Mouse (Mus musculus) midbrain, embryonic 10.5 days (tissue): ENCODE data around the gene Mrps6. TPM values are rescaled to one million over a fixed set of nuclear protein-coding genes. Genes with fewer than 3 reads are reported as not detected.
A peak's percentile ranks its signal among the peaks of the same experiment; 100 is the strongest.

Experiments
- DNase-seq: peaks from one replicate; pipeline ENCODE4 v3.0.0-alpha.2; 2017; ENCODE audit warnings: low spot score
- H3K27ac ChIP-seq: fragments of 300-500 bp; sonication (generic); replicated peaks from 2 replicates; pipeline ENCODE4 v1.5.1; 2016; ENCODE audit warnings: mild to moderate bottlenecking
- H3K27me3 ChIP-seq: fragments of 300-500 bp; sonication (generic); 2 replicates; pipeline ENCODE4 v1.6.1; 2016; ENCODE audit warnings: low read depth, mild to moderate bottlenecking; ENCODE audit not compliant: poor library complexity, severe bottlenecking
- H3K36me3 ChIP-seq: fragments of 300-500 bp; sonication (generic); 2 replicates; pipeline ENCODE4 v1.6.1; 2016; ENCODE audit warnings: mild to moderate bottlenecking, moderate library complexity
- H3K4me1 ChIP-seq: fragments of 300-500 bp; sonication (generic); 2 replicates; pipeline ENCODE4 v1.6.1; 2016
- H3K4me3 ChIP-seq: fragments of 300-500 bp; sonication (generic); 2 replicates; pipeline ENCODE4 v1.5.1; 2016; ENCODE audit warnings: mild to moderate bottlenecking, moderate library complexity
- H3K9me3 ChIP-seq: fragments of 300-500 bp; sonication (generic); replicated peaks from 2 replicates; pipeline ENCODE4 v1.6.1; 2016; ENCODE audit warnings: mild to moderate bottlenecking
- WGBS: fragments of 180-500 bp; shearing (Covaris S2); methylation state at CpG from one replicate; pipeline ENCODE4 v1.1.7; 2016; 5-methylcytosine and 5-hydroxymethylcytosine counted together
- polyA plus RNA-seq: library from polyadenylated mRNA; unstranded; fragments of >200 nt; fragmentation: Nextera tagmentation; extraction: Ambion mirVana; gene quantifications from 2 replicates; pipeline ENCODE4 v1.2.1, GENCODE M21; 2016

Gene Mrps6
- polyA plus RNA-seq, 1 experiment from 2014 or later: 133 TPM

DNA sequence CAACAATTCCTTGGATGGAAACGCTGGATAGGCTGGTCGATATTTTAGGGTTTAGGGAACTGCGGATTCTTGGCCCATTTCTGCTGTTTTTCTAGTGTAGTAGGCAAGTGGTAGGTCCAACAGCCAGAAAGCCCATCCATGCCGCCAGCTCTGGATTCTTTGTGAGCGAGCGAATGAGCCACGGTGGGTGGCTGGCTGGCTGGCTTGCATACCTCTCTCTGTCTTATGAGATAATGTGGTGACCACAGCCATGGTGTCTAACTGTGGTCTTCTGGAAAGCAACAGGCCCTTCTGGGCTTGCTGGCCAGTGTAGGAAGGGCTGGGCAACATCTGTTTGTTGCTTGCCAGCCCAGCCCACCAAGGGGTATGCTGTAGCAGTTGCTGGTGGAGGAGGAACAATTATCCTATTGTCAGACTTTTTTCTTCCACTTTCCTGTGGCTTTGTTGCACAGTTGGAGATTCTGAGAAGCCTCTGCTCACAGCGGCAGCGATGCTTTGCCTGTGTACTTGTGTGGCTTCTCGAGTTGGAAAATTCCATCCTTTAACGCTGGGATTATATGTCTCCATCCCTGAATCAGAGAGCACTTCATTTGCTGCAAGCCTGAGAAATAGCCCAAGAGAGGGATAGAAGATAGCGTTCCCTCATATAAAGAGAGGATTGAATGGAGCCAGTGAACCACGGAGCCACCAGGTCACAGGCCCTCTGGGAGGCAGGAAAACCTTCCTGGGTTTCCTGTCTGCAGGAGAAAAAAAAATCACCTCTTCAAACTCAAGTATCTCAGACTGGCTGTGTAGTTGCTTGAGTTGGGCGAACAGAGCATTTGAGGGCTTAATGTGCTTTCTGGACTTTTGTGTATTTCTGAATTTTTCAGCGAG, 81.6 kb downstream of the Mrps6 start:
- peak overlapping the region; percentile 81 for H3K27ac ChIP-seq
- H3K9me3 ChIP-seq: no peaks in the 10 kb centered on the region; the same call in 1 of the 2 replicates
- whole genome bisulfite sequencing: 32% methylated on average over 15 of the region's 15 CpGs
- DNase-seq: peak; percentile 43
- H3K4me3 ChIP-seq: 0 out of 2 replicates have a peak overlapping the region, but pooled peaks have one; percentile 9
- H3K4me1 ChIP-seq: peaks cover 38% of the 10 kb centered on the region
- no peaks in the 10 kb centered on the region; the same call in 1 of the 2 replicates for H3K27me3 ChIP-seq
- H3K36me3 ChIP-seq: no peaks in the 10 kb centered on the region

DNA sequence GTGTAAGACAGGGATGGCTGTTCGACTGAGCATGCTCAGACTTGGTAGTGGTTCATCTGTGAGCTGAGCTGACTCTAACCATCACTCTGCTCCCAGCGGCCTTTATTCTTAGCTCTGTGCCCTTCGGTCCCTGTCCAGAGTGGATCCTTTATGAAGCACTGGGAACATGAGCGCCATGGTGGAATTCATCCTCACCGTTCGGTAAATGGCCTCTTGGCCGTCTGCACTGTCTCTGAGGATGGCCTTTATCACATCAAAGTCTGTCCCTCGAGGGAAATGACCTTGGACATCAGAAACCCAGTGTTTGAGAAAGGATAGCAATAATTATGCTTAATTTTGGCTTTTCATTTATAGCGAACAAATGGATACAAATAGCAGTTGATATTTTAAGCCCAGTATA, 82.3 kb downstream of the Mrps6 start:
- no peaks in the 10 kb centered on the region for H3K36me3 ChIP-seq
- H3K27ac ChIP-seq: peak overlapping the region; percentile 81
- no peak for DNase-seq

DNA sequence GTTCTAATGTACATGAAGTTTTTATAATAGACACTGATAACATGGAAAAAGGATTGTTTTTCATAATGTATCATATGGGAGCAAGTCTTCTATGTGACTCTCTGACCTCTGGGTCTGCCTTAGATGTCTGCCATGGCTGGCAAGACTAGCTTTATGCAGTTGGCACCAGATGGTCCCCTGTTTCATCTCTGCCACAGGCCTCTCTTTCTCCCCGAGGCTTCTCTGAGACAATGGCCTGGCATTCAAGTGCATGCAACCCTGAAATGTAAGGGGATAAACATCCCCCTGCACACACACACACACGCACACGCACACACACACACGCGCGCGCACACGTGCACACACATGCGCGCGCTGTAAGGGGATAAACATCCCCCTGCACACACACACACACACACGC, 83.0 kb downstream of the Mrps6 start:
- DNase-seq: no peak
- WGBS: 91% methylated on average over 12 of the region's 12 CpGs

More for the DNA sequence above, 82.3 kb downstream of the Mrps6 start:
- Histone ChIP-seq H3K4me1 (peaks cover 38% of the 10 kb centered on the region), H3K27me3 (no peaks in the 10 kb centered on the region; the same call in 1 of the 2 replicates), H3K4me3 (no peak overlapping the region), H3K9me3 (no peaks in the 10 kb centered on the region; the same call in 1 of the 2 replicates)
- 66% methylated on average over 9 of the region's 9 CpGs for WGBS

DNA sequence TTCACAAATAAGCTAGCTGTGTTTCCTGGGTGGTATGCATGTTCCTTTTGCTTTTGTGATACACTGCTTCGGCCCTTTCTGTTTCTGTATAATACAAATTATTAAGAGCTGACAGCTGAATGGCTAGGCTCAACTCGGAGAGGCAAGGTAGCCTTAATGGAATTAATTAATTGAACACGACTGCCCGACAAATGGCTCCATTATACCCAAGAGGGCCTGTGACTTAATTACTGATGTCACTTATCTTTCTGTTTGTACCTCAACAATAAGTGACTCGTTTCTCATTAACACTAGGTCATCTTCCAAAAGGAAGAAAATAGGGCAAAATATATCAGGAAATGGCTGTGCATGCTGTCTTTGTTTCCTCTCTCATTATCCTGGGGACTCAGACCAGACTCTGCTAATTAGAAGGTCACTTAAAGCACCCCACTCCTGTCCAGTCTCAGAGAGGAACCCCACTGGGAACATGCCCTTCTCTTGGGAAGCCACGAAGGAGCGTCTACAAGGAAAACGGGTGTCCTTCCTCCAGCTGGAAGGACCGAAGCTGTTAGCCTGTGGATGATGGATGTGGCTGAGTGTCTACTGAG, 84.4 kb downstream of the Mrps6 start:
- H3K4me1 ChIP-seq: peaks cover 38% of the 10 kb centered on the region
- no peaks in the 10 kb centered on the region for H3K9me3 ChIP-seq
- no peaks in the 10 kb centered on the region; the same call in 1 of the 2 replicates for H3K27me3 ChIP-seq
- H3K4me3 ChIP-seq: no peak overlapping the region
- no peaks in the 10 kb centered on the region for H3K36me3 ChIP-seq
- 74% methylated on average over 9 of the region's 9 CpGs for WGBS
- H3K27ac ChIP-seq: no peak overlapping the region
- DNase-seq: no peak

More for the DNA sequence above, 83.0 kb downstream of the Mrps6 start:
- Histone ChIP-seq H3K27me3 (no peaks in the 10 kb centered on the region; the same call in 1 of the 2 replicates), H3K36me3 (no peaks in the 10 kb centered on the region), H3K27ac (peak overlapping the region; percentile 10; the same call in 1 of the 2 replicates), H3K9me3 (no peaks in the 10 kb centered on the region; the same call in 1 of the 2 replicates), H3K4me3 (no peak overlapping the region), H3K4me1 (peaks cover 38% of the 10 kb centered on the region)

DNA sequence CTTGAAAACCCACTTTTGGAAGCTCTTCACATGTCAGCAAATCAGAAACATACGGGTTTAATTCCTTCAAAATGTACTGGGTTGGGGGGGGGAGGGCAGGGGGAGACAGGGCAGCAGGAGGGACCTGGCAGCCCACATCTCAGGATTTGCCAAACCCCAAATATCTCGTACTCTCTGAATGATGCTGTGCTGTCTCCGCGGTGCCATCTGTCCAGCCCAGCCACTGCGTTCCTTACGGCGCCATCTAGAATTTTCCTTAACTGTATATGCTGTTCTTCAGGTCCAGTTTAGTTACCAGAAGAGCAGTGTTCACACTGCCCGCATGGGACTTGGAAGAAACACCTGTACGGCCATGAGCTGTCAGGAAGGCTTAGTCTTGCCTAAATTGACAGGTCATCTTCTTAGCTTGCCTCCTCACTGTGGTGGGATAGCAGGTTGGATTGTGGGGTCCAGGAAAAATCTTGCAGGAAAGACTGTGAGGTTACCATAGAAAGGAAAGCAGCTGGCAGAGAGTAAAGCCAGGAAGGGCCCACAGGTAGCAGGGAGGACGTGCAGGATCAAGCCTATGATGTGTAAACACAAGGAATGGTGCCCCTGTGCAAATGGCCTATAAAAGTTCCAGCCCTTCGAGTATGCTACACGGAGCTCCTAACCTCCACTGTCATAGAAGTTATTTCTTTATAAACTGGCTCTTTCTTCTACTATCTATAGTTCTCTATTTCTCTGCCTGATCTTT, 89.7 kb downstream of the Mrps6 start:
- no peak for DNase-seq
- Histone ChIP-seq H3K27ac (no peak overlapping the region), H3K4me1 (peaks cover 19% of the 10 kb centered on the region), H3K27me3 (no peaks in the 10 kb centered on the region), H3K36me3 (no peaks in the 10 kb centered on the region), H3K9me3 (no peaks in the 10 kb centered on the region), H3K4me3 (no peak overlapping the region)
- 89% methylated on average over 12 of the region's 12 CpGs for WGBS

DNA sequence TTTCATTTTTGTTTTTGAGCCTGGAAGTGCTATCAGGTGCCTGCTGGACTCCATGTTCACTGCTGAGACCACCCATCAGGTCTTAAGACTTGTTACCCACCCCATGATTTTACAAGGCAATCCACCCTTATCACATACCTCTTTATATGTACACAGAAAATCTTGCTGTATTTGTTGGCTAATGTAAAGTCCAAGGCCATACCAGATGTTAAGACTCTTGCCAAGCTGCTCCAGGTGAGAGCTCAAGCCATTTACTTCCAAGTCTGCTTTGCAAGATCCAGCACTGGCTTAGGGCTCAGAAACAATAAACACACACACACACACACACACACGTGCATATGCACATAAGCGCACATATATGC, 90.3 kb downstream of the Mrps6 start:
- WGBS: 95% methylated on average over 2 of the region's 2 CpGs
- no peaks in the 10 kb centered on the region for H3K36me3 ChIP-seq

DNA sequence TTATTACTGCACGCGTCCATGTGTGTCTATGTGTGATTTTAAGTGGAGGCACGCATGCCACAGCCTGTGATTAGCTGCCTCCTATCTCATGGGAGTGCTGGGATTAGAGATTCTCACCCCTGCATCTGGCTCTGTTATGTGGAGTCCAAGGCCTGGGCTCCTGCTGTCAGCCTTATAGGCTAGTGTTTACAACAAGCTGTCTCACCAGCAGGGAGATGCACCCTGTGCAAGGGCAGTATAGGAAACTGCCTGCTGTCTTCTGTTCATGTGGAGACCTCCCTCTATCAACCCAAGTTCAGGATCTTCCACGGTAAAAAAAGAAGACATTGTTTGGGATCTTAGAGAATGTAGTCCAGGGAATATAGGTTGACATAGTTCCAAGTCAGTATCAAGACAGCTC, 92.9 kb downstream of the Mrps6 start:
- Histone ChIP-seq H3K4me1 (peaks cover 25% of the 10 kb centered on the region), H3K27ac (no peak overlapping the region), H3K4me3 (no peak overlapping the region), H3K27me3 (peaks cover 5% of the 10 kb centered on the region), H3K36me3 (no peaks in the 10 kb centered on the region), H3K9me3 (no peaks in the 10 kb centered on the region)
- no peak for DNase-seq
- 74% methylated on average over 4 of the region's 4 CpGs for WGBS

More for the DNA sequence above, 90.3 kb downstream of the Mrps6 start:
- no peak overlapping the region for H3K4me3 ChIP-seq
- H3K27ac ChIP-seq: no peak overlapping the region
- H3K4me1 ChIP-seq: peaks cover 20% of the 10 kb centered on the region
- H3K27me3 ChIP-seq: no peaks in the 10 kb centered on the region
- H3K9me3 ChIP-seq: no peaks in the 10 kb centered on the region
- no peak for DNase-seq

DNA sequence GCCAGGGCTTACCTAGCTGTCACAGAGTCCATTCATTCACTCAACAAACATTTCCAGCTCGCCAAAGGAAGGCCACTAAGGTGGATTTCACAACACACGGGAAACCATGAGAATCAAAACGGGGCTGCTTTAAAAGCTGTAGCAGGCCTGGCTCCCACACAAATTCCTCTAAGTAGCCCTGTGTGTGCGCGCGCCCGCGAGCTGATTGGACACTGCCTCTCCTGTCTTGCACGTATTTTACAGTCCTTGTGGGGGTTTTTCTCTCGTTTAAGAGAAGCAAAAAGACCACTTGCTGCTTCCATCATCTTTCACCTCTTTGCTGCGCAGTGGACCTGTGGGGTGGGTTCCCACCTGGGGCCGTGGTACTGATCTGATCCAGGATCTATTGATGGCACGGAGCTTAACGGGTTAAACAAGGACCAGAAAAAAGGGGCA, 100.0 kb downstream of the Mrps6 start:
- Histone ChIP-seq H3K27me3 (peaks cover 20% of the 10 kb centered on the region), H3K4me3 (peak overlapping the region; percentile 65), H3K4me1 (peaks cover 59% of the 10 kb centered on the region), H3K27ac (peak overlapping the region; percentile 87), H3K36me3 (no peaks in the 10 kb centered on the region), H3K9me3 (no peaks in the 10 kb centered on the region)
- DNase-seq: no peak
- 3% methylated on average over 14 of the region's 14 CpGs for WGBS

DNA sequence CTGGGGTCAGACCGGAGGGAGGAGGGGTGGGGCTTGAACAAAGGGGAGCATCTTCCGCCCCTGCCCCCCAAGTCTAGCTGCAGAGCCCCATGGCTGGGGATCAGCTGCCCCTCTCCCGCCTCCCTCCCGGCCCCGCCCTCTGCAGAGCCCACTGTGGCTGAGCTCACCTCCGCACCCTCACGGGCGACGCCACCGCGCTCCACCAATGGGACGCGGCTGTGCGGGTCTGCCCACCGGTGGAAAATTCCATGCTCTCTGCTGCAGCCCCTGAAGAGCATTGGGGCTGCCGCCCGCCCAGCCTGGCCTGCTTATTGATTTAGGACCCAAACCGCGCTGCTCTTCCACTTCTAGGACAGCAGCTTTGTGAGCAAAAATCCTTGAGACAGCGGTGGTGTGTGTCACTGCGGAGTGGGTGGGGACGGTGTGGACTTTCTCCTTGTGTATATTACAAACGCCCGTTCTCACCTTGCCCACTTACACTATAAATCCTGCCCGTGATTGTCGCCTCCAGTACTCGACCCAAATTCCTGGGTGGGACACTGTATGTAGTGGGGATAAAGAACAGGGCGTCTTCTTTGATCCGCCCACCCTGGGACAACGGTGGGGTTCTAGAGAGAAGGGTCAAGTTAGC, 100.5 kb downstream of the Mrps6 start:
- peak overlapping the region; percentile 87 for H3K27ac ChIP-seq

DNA sequence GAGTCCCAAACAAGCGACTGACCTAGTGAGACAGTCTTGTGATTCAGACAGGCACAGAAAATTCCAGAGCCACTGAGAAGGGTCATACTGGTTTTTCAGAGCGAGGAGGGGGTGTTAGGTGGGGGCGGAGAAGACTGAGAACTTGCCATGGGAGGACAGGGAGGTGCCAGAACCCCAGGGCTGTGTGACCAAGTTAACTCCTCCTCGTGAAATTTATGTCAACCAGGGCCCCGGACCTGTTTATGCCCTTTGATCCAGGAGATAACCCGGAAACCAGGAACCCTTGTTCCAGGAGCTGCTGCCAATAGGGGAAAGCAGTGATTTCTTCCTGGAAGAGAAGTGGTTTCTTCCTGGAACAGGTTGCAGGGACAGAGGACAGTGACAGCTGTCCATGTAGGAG, 101.0 kb downstream of the Mrps6 start:
- H3K27me3 ChIP-seq: peaks cover 20% of the 10 kb centered on the region
- 60% methylated on average over 6 of the region's 6 CpGs for WGBS
- peak overlapping the region; percentile 65 for H3K4me3 ChIP-seq
- no peaks in the 10 kb centered on the region for H3K9me3 ChIP-seq
- H3K4me1 ChIP-seq: peaks cover 62% of the 10 kb centered on the region
- no peaks in the 10 kb centered on the region for H3K36me3 ChIP-seq
- peak overlapping the region; percentile 87 for H3K27ac ChIP-seq
- DNase-seq: no peak

More for the DNA sequence above, 100.5 kb downstream of the Mrps6 start:
- H3K4me3 ChIP-seq: peak overlapping the region; percentile 65
- H3K27me3 ChIP-seq: peaks cover 20% of the 10 kb centered on the region
- H3K36me3 ChIP-seq: no peaks in the 10 kb centered on the region
- peaks cover 59% of the 10 kb centered on the region for H3K4me1 ChIP-seq
- WGBS: 4% methylated on average over 29 of the region's 30 CpGs
- no peaks in the 10 kb centered on the region for H3K9me3 ChIP-seq
- DNase-seq: peak; percentile 81
